In the genomic region with DNA sequence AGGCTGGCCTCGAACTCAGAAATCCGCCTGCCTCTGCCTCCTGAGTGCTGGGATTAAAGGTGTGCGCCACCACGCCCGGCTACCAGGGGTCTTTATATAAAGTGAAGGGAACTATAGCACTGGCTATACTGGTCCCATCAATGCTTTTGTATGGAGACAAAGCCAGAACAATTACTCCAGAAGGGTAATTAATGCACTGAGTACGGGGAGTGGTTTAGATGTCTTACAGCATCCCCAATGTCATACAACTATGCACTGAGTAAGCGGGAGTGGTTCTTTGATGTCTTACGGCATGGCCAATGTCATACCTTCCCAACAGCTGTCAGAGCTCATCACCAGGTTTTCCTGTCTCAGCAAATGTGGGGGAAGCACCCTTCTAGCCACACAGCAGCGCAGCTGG, we compare ENCODE assay signal across 16 mouse cellular contexts.
"Had no signal": no experiment of that assay in that cellular context is flagged by ENCODE, and none has a peak within 500 bp of the region (broad histone marks: within the 10 kb centered on the region; RNA-seq: fewer than 3 reads in every experiment).

No protein-coding gene starts in this region.

- H3K9me3 ChIP-seq: neural tube, embryonic 13.5 days; neural tube, embryonic 15.5 days; stomach, embryonic 15.5 days had no signal

- DNase-seq: retina, postnatal 1 day; right cerebral cortex, adult 18-20 months; right cerebral cortex, postnatal 14 days; right cerebral cortex, postnatal 25 days; right cerebral cortex, postnatal 4 days; spleen, adult 18-20 months; thymus, adult 18-20 months; thymus, adult 2 months; thymus, postnatal 14 days; thymus, postnatal 25 days; thymus, postnatal 36 days; thymus, postnatal 4 days had no signal

- H3K9ac ChIP-seq: neural tube, embryonic 13.5 days; neural tube, embryonic 15.5 days; stomach, embryonic 15.5 days had no signal

- H3K4me3 ChIP-seq: neural tube, embryonic 13.5 days; neural tube, embryonic 15.5 days; stomach, embryonic 15.5 days had no signal

- H3K27me3 ChIP-seq: neural tube, embryonic 13.5 days; neural tube, embryonic 15.5 days; stomach, embryonic 15.5 days had no signal

- H3K4me1 ChIP-seq: stomach, embryonic 15.5 days had no signal

- H3K4me2 ChIP-seq: neural tube, embryonic 13.5 days; neural tube, embryonic 15.5 days; stomach, embryonic 15.5 days had no signal

- H3K27ac ChIP-seq: neural tube, embryonic 13.5 days; neural tube, embryonic 15.5 days; stomach, embryonic 15.5 days; stomach, postnatal 0 days had no signal

- H3K36me3 ChIP-seq: neural tube, embryonic 15.5 days; stomach, embryonic 15.5 days had no signal
